Mouse (Mus musculus) spleen, adult 2 months (tissue): ENCODE results near the gene Prph2. TPM values are rescaled to one million over a fixed set of nuclear protein-coding genes. Genes with fewer than 3 reads are reported as not detected.

Source experiments
- DNase-seq, 2 experiments: peaks; one replicate each; pipeline versions ENCODE4 v3.0.0 to v3.0.0-alpha.2; 2012 to 2021; ENCODE audit warnings: low spot score in 2 of 2, low read depth in 1 of 2
- H3K27ac ChIP-seq: fragments of 200-500 bp; 2 replicates; pipeline ENCODE4 v1.5.1; 2012; ENCODE audit warnings: low read length, inconsistent platforms; ENCODE audit not compliant: insufficient read depth
- H3K27me3 ChIP-seq: fragments of 200-500 bp; 2 replicates; pipeline ENCODE4 v1.6.1; 2012; ENCODE audit warnings: mild to moderate bottlenecking, moderate library complexity, low read length, inconsistent platforms; ENCODE audit not compliant: control insufficient read depth, insufficient read depth
- H3K36me3 ChIP-seq: fragments of 200-500 bp; 2 replicates; pipeline ENCODE4 v1.6.1; 2012; ENCODE audit warnings: mild to moderate bottlenecking, low read length, inconsistent platforms; ENCODE audit not compliant: control insufficient read depth, insufficient read depth
- H3K4me1 ChIP-seq: fragments of 200-500 bp; 2 replicates; pipeline ENCODE4 v1.6.1; 2011; ENCODE audit warnings: inconsistent platforms; ENCODE audit not compliant: control insufficient read depth, insufficient read depth, insufficient read length
- H3K4me3 ChIP-seq: fragments of 200-500 bp; 2 replicates; pipeline ENCODE4 v1.5.1; 2011; ENCODE audit warnings: mild to moderate bottlenecking, inconsistent platforms; ENCODE audit not compliant: insufficient read depth, insufficient read length; ENCODE audit errors: extremely low read depth
- CTCF ChIP-seq: fragments of 200-500 bp; IDR thresholded peaks from 2 replicates; pipeline ENCODE4 v1.5.1; 2011; ENCODE audit warnings: mild to moderate bottlenecking, inconsistent platforms; ENCODE audit not compliant: insufficient read depth, insufficient read length, insufficient replicate concordance; ENCODE audit errors: extremely low read depth
- POLR2A ChIP-seq: fragments of 200-500 bp; IDR thresholded peaks from 2 replicates; pipeline ENCODE4 v1.6.1; 2011; ENCODE audit warnings: low read depth, low read length, inconsistent platforms
- WGBS: fragments of 180-500 bp; shearing (Covaris S2); methylation state at CpG from one replicate; pipeline ENCODE4 v1.1.7; 2018; 5-methylcytosine and 5-hydroxymethylcytosine counted together
- polyA plus RNA-seq: library from polyadenylated mRNA; depleted of rRNA; stranded (reverse); fragments of >200 nt; gene quantifications from 2 replicates; pipeline ENCODE4 v1.2.3, GENCODE M21; 2012

Gene Prph2
- polyA plus RNA-seq, 1 experiment: not detected

- no peaks in the 10 kb centered on the region for H3K4me1 ChIP-seq
- H3K27ac ChIP-seq: no peak overlapping the region
These were observed 24.9 kb upstream of the Prph2 start for GRCm38 (mm10) chr17:46885218-46885909.

GRCm38 (mm10) chr17:46885910-46886643, 24.2 kb upstream of the Prph2 start:
- no peaks in the 10 kb centered on the region for H3K27me3 ChIP-seq
- TF ChIP-seq POLR2A: no peak
- no peak for TF ChIP-seq CTCF
- 81% methylated on average over 17 of the region's 17 CpGs for WGBS
- H3K4me3 ChIP-seq: no peak overlapping the region
- no peak overlapping the region for H3K27ac ChIP-seq
- DNase-seq: no peak
- no peaks in the 10 kb centered on the region; the same call in 1 of the 2 replicates for H3K4me1 ChIP-seq
- no peaks in the 10 kb centered on the region for H3K36me3 ChIP-seq

More at GRCm38 (mm10) chr17:46885218-46885909, 24.9 kb upstream of the Prph2 start:
- 88% methylated on average over 11 of the region's 11 CpGs for WGBS
- DNase-seq: no peak
- H3K36me3 ChIP-seq: no peaks in the 10 kb centered on the region
- no peak overlapping the region for H3K4me3 ChIP-seq
- H3K27me3 ChIP-seq: no peaks in the 10 kb centered on the region
- TF ChIP-seq POLR2A (no peak), CTCF (no peak)

- no peaks in the 10 kb centered on the region for H3K36me3 ChIP-seq
- no peak overlapping the region for H3K27ac ChIP-seq
- no peaks in the 10 kb centered on the region for H3K27me3 ChIP-seq
- peaks cover 10% of the 10 kb centered on the region for H3K4me1 ChIP-seq
- DNase-seq: peak; percentile 23 to 46
- TF ChIP-seq POLR2A (no peak), CTCF (peak; percentile 38; the same call in 1 of the 2 replicates)
- H3K4me3 ChIP-seq: peak overlapping the region; percentile 79
- 39% methylated on average over 16 of the region's 16 CpGs for WGBS
These were observed 21.6 kb upstream of the Prph2 start for GRCm38 (mm10) chr17:46888511-46889212.

GRCm38 (mm10) chr17:46889450-46890084, 20.7 kb upstream of the Prph2 start:
- TF ChIP-seq POLR2A (no peak), CTCF (no peak)
- under 1% methylated on average over 44 of the region's 44 CpGs for WGBS
- H3K27ac ChIP-seq: peak overlapping the region; percentile 87

GRCm38 (mm10) chr17:46890116-46890815, 20.0 kb upstream of the Prph2 start, which contains the start of gene Tbcc:
Tbcc (plus strand) TSS chr17:46890684.
- Histone ChIP-seq H3K27me3 (no peaks in the 10 kb centered on the region), H3K36me3 (no peaks in the 10 kb centered on the region), H3K4me1 (peaks cover 10% of the 10 kb centered on the region), H3K4me3 (peak within 1 kb of the TSS; percentile 98), H3K27ac (peak within 1 kb of the TSS; percentile 98)
- DNase-seq: peak; percentile 96
- TF ChIP-seq POLR2A: peak; percentile 98
- no peak for TF ChIP-seq CTCF
- 1% methylated on average over 40 of the region's 40 CpGs for WGBS

More at GRCm38 (mm10) chr17:46889450-46890084, 20.7 kb upstream of the Prph2 start:
- Histone ChIP-seq H3K36me3 (no peaks in the 10 kb centered on the region), H3K4me3 (peak overlapping the region; percentile 79), H3K4me1 (peaks cover 10% of the 10 kb centered on the region), H3K27me3 (no peaks in the 10 kb centered on the region)
- DNase-seq: peak; percentile 15 to 50

GRCm38 (mm10) chr17:46890843-46891594, 19.2 kb upstream of the Prph2 start:
- TF ChIP-seq CTCF: no peak
- no peak for TF ChIP-seq POLR2A
- Histone ChIP-seq H3K27ac (peak overlapping the region; percentile 98), H3K4me3 (peak overlapping the region; percentile 98), H3K27me3 (no peaks in the 10 kb centered on the region), H3K36me3 (no peaks in the 10 kb centered on the region), H3K4me1 (peaks cover 10% of the 10 kb centered on the region)
- WGBS: 3% methylated on average over 63 of the region's 64 CpGs
- DNase-seq: peak; percentile 14 to 34
